Mouse (Mus musculus) small intestine, adult 2 months (tissue): ENCODE results near the gene Macrod1.

ENCODE experiments used
- CTCF ChIP-seq: fragments of 200-500 bp; IDR thresholded peaks from 2 replicates; pipeline ENCODE4 v1.5.1; 2012; ENCODE audit warnings: low read depth, mild to moderate bottlenecking, control low read depth, inconsistent platforms, low read length, moderate library complexity, mixed read lengths; ENCODE audit not compliant: insufficient replicate concordance, insufficient read length; ENCODE audit errors: extremely low read depth
- POLR2A ChIP-seq: fragments of 200-500 bp; IDR thresholded peaks from 2 replicates; pipeline ENCODE4 v1.6.1; 2012; ENCODE audit warnings: low read depth, mild to moderate bottlenecking, control low read depth, inconsistent platforms, low read length, moderate library complexity

- TF ChIP-seq CTCF (no peak), POLR2A (no peak)
Observed at GRCm38 (mm10) chr19:7089050-7089449, 32.4 kb downstream of the Macrod1 start.
